ENCODE assay signal across 9 mouse cellular contexts in genomic region chr11:105911592-105912375, GRCm38 (mm10). TPM values are rescaled to one million over a fixed set of nuclear protein-coding genes. Genes with fewer than 3 reads are reported as not detected.
DNase-seq lines count a peak whose midpoint lies in the region; ATAC-seq and TF ChIP-seq lines count a peak whose summit lies in the region.
"Had no signal": no experiment of that assay in that cellular context is flagged by ENCODE, and none has a peak within 500 bp of the region (broad histone marks: within the 10 kb centered on the region; RNA-seq: fewer than 3 reads in every experiment).

No protein-coding gene starts in this region.

- WGBS in liver, postnatal 0 days (ENCODE audit: insufficient replicate concordance): 27% methylated on average over 4 of the region's 4 CpGs
- 37% methylated on average over 4 of the region's 4 CpGs for WGBS in neural tube, embryonic 15.5 days

- TF ChIP-seq CTCF in liver, postnatal 0 days (IDR thresholded peaks at IDR 0.05; ENCODE audit: low read depth): peak; percentile 89

- H3K27me3 ChIP-seq in liver, postnatal 0 days (ENCODE audit: insufficient read depth, low read length): no peaks in the 10 kb centered on the region
- no peaks in the 10 kb centered on the region for H3K27me3 ChIP-seq in neural tube, embryonic 15.5 days (replicated peaks)

- no peaks in the 10 kb centered on the region for H3K9me3 ChIP-seq in liver, postnatal 0 days (ENCODE audit: low read length)
- H3K9me3 ChIP-seq in neural tube, embryonic 15.5 days (replicated peaks): no peaks in the 10 kb centered on the region

- no peak overlapping the region for H3K4me2 ChIP-seq in liver, postnatal 0 days (ENCODE audit: low read depth, low read length)
- H3K4me2 ChIP-seq in neural tube, embryonic 15.5 days: no peak overlapping the region

- H3K4me3 ChIP-seq in liver, postnatal 0 days (ENCODE audit: low read depth, low read length): no peak overlapping the region
- no peak overlapping the region for H3K4me3 ChIP-seq in neural tube, embryonic 15.5 days (replicated peaks)
- H3K4me3 ChIP-seq: erythroblast, embryonic 14.5 days had no signal

- H3K36me3 ChIP-seq in liver, postnatal 0 days (replicated peaks; ENCODE audit: insufficient read depth, low read length): 0 out of 2 replicates have a peak, but pooled peaks cover under 1% of the 10 kb centered on the region
- H3K36me3 ChIP-seq in neural tube, embryonic 15.5 days: peaks cover 53% of the 10 kb centered on the region

- no peaks in the 10 kb centered on the region for H3K4me1 ChIP-seq in liver, postnatal 0 days (ENCODE audit: insufficient read depth)
- no peaks in the 10 kb centered on the region for H3K4me1 ChIP-seq in neural tube, embryonic 15.5 days

- intact Hi-C loops in gastrocnemius, postnatal 14 days (cut with DNase I; ENCODE audit: low total_unique reads): loop anchor here (5.0 to 10.0 kb wide), 2 partner anchors 564 to 637 kb away; no protein-coding TSS in a partner anchor

- no peak for TF ChIP-seq EP300 in liver, postnatal 0 days (IDR thresholded peaks at IDR 0.05; ENCODE audit: low read depth)

- peak; percentile 53; the same call in 1 of the 2 replicates for ATAC-seq in liver, postnatal 0 days
- ATAC-seq in neural tube, embryonic 15.5 days (ENCODE audit: low FRiP score): peak; percentile 65; the same call in 1 of the 2 replicates

- no peak overlapping the region for H3K27ac ChIP-seq in liver, postnatal 0 days (ENCODE audit: low read depth)
- H3K27ac ChIP-seq in neural tube, embryonic 15.5 days (replicated peaks): peak overlapping the region; percentile 58; the same call in 1 of the 2 replicates

- no peak overlapping the region for H3K9ac ChIP-seq in liver, postnatal 0 days (replicated peaks)
- no peak overlapping the region for H3K9ac ChIP-seq in neural tube, embryonic 15.5 days (replicated peaks)

- peak; percentile 83 for DNase-seq in A20 (ENCODE audit: low read depth, low spot score)
- peak; percentile 63 for DNase-seq in T-cell, adult 2 months (ENCODE audit: low spot score)
- peak; percentile 75 to 87 for DNase-seq in cerebellum, postnatal 36 days
- DNase-seq in gastrocnemius, postnatal 14 days: peak; percentile 62
- peak; percentile 82 to 85 for DNase-seq in kidney, postnatal 4 days
- DNase-seq in liver, postnatal 0 days: peak; percentile 76
- peak; percentile 73 for DNase-seq in thymus, postnatal 14 days

RNA-seq across cellular contexts. Expression of gene Cyb561, which starts 41.4 kb away (rescaled TPM):
- 1 to 10 TPM; 6.4 to 8.2 TPM for total RNA-seq in gastrocnemius, postnatal 14 days (2021)
- 0.89 and 0.96 TPM in 2 replicates for polyA plus RNA-seq in liver, postnatal 0 days (2015; fragmentation: Nextera tagmentation; extraction: Ambion mirVana)
- 41.3 and 42.2 TPM in 2 replicates for polyA plus RNA-seq in neural tube, embryonic 15.5 days (2015; fragmentation: Nextera tagmentation; extraction: Ambion mirVana)

RNA-seq across cellular contexts. Expression of gene Ace, which starts 56.0 kb away (rescaled TPM):
- 10 to 100 TPM; 46.2 to 48.3 TPM for total RNA-seq in gastrocnemius, postnatal 14 days (2021)
- 0.07 and 0.09 TPM in 2 replicates for polyA plus RNA-seq in liver, postnatal 0 days (2015; fragmentation: Nextera tagmentation; extraction: Ambion mirVana)
- polyA plus RNA-seq in neural tube, embryonic 15.5 days (2015; fragmentation: Nextera tagmentation; extraction: Ambion mirVana): 4.1 and 4.2 TPM in 2 replicates
- polyA plus RNA-seq: erythroblast, embryonic 14.5 days had no signal

Comparison
In these comparisons a context has a peak if more than half of its experiments do, and no peak if none do; other contexts are left out.
1. RNA of gene Cyb561, which starts 41.4 kb away (polyA plus RNA-seq): 41.3 to 42.2 TPM in neural tube, embryonic 15.5 days; 0.89 to 0.96 TPM in liver, postnatal 0 days; every median in the first group is over 10 times any median in the second.
2. Peak in every context shown above with its lines, with median percentiles within 50 percentile points of each other: DNase-seq.